Mouse (Mus musculus): ENCODE data around the gene Hnrnpc. TPM values are rescaled to one million over a fixed set of nuclear protein-coding genes. Genes with fewer than 3 reads are reported as not detected.

Gene Hnrnpc
- 50.1 and 83.7 TPM in 2 replicates for polyA plus RNA-seq (2012; rRNA removed)

DNA sequence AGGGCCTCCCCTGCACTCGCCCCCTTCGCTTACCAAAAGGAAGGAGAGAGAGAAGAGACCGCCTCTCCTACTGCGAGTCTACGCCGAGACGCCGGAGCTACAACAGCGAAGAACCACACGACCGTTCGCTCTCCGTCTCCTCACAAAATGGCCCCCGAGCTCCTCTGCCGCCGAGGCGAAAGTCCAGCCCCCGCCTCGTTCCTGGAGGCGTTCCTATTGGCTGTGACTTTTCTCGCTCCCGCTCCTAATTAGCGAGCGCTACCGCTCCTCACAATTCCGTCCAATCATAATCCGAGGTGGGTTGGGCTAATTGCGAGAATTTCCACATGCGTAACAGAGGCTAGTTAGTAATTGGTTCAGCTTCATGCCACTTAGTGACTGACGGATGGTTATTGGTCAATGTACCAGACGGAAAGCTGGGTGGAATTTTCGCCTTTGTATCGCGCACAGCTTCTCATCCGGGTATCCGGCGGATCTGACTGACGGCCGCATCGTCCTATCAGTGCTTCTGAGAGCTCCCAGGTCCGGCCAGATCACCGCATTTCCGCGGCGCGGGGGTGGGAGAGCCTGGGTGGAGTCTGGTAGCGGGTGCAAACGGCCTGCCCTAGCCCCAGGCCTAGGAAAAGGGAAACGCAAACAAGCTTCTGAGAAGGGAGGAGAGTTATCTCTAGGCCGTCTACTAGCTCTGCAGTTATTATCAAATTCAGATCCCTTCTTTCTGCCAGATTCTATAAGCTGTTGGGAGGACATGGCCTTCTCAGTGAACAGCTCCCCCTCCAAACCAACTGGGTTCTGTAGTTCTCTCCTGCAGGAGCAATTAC is at the start of gene Hnrnpc:
Gene Hnrnpc, minus strand, starts transcription at position 173 of the 821 bp plus-strand sequence.
- DNase-seq, result peak; percentile 100
- Histone ChIP-seq H3K4me3 (replicated peaks; ENCODE audit: extremely low read depth, low read depth, low read length) (peak within 1 kb of the TSS; percentile 100), H3K4me1 (ENCODE audit: control insufficient read depth, insufficient read depth, low read length) (peaks cover 12% of the 10 kb centered on the region)
- TF ChIP-seq CTCF (IDR thresholded peaks at IDR 0.05; ENCODE audit: insufficient read depth, low read length) (no peak), POLR2A (IDR thresholded peaks at IDR 0.05; ENCODE audit: borderline replicate concordance, extremely low read depth, low read depth, low read length) (peak; percentile 98)
- under 1% methylated on average over 50 of the region's 50 CpGs for WGBS

DNA sequence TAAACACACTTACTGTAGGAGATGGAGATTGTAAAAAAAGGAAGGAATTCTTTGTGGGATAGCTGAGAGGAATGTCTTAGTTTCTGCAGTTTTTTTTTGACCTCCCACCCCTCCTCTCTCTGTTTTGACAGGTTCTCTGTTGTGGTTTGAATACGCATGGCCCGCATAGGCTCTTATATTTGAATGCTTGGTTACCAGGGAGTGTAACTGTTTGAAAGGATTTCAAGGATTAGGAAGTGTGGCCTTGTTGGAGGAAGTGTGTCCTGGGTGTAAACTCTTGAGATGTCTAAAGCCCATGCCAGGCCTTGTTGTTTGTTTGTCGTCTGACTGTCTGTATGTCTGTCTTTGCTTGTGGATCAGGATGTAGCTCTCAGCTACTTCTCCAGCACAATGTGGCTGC is 48.8 kb upstream of the Hnrnpc start:
- H3K4me1 ChIP-seq (ENCODE audit: control insufficient read depth, insufficient read depth, low read length), result no peaks in the 10 kb centered on the region
- DNase-seq, result no peak
- TF ChIP-seq POLR2A (IDR thresholded peaks at IDR 0.05; ENCODE audit: borderline replicate concordance, extremely low read depth, low read depth, low read length) (no peak), CTCF (IDR thresholded peaks at IDR 0.05; ENCODE audit: insufficient read depth, low read length) (no peak)
- no peak overlapping the region for H3K4me3 ChIP-seq (replicated peaks; ENCODE audit: extremely low read depth, low read depth, low read length)
- 45% methylated on average over 3 of the region's 3 CpGs for WGBS

DNA sequence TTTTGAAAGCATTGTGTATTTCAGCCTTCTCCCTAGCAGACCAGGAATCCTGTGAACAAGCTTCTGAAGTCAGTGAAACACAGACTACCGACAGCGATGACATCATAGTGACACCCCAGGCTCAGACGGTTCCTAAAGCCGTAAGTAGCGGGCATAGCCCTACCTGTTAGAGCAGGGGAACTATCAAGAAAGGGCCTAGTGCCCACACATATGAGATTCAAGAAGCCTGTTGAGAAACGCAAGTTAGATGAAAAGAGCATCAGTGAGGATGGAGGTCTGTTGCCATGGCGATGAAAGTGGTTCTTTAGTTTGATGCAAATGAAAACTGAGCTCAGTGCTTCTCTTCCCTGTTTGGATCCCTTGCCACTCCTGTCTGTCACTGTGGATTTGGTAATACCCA is 48.4 kb upstream of the Hnrnpc start:
- TF ChIP-seq CTCF (IDR thresholded peaks at IDR 0.05; ENCODE audit: insufficient read depth, low read length) (no peak), POLR2A (IDR thresholded peaks at IDR 0.05; ENCODE audit: borderline replicate concordance, extremely low read depth, low read depth, low read length) (no peak)
- 41% methylated on average over 7 of the region's 7 CpGs for WGBS
- H3K4me3 ChIP-seq (replicated peaks; ENCODE audit: extremely low read depth, low read depth, low read length), result no peak overlapping the region
- no peak for DNase-seq
- H3K4me1 ChIP-seq (ENCODE audit: control insufficient read depth, insufficient read depth, low read length), result no peaks in the 10 kb centered on the region

DNA sequence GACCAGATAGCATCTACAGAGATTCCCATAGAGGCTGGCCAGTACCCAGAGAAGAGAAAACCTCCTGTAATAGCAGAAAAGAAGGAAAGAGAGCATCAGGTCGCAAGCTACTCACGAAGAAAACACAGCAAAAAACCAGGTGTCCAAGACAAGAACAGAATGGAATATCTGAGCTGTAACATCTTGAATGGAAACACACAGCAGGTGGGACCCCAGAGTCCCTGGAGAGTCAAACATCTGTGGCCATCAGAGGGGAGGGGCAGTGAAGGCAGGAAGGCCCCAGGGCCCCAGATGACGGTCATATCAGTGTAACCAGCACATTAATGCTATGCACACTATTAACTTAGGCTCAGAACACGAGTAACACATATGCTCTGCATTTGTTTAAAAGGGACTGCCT is 46.1 kb upstream of the Hnrnpc start:
- Histone ChIP-seq H3K4me3 (replicated peaks; ENCODE audit: extremely low read depth, low read depth, low read length) (no peak overlapping the region), H3K4me1 (ENCODE audit: control insufficient read depth, insufficient read depth, low read length) (no peaks in the 10 kb centered on the region)
- WGBS, result 72% methylated on average over 4 of the region's 4 CpGs
- no peak for DNase-seq
- TF ChIP-seq CTCF (IDR thresholded peaks at IDR 0.05; ENCODE audit: insufficient read depth, low read length) (no peak), POLR2A (IDR thresholded peaks at IDR 0.05; ENCODE audit: borderline replicate concordance, extremely low read depth, low read depth, low read length) (no peak)

DNA sequence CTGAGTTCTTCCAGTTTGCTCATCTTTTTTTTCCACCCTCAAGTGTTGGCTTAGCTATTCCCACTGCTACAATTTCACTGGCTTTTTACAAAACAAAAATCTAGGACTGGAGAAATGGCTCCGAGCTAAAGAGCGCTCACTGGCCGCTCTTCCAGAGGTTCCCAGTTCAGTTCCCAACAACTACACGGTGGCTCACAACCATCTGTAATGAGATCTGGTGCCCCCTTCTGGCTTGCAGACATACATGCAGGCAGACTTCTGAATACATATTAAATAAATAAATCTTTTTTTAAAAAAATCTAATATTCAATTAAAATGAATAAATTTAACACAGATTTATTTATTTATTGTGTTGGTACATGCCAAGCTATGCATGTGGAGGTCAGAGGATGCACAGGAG is 42.7 kb upstream of the Hnrnpc start:
- peak; percentile 9 for DNase-seq
- no peak overlapping the region for H3K4me3 ChIP-seq (replicated peaks; ENCODE audit: extremely low read depth, low read depth, low read length)
- 58% methylated on average over 4 of the region's 4 CpGs for WGBS
- H3K4me1 ChIP-seq (ENCODE audit: control insufficient read depth, insufficient read depth, low read length), result no peaks in the 10 kb centered on the region
- no peak for TF ChIP-seq CTCF (IDR thresholded peaks at IDR 0.05; ENCODE audit: insufficient read depth, low read length)
- TF ChIP-seq POLR2A (IDR thresholded peaks at IDR 0.05; ENCODE audit: borderline replicate concordance, extremely low read depth, low read depth, low read length), result no peak

DNA sequence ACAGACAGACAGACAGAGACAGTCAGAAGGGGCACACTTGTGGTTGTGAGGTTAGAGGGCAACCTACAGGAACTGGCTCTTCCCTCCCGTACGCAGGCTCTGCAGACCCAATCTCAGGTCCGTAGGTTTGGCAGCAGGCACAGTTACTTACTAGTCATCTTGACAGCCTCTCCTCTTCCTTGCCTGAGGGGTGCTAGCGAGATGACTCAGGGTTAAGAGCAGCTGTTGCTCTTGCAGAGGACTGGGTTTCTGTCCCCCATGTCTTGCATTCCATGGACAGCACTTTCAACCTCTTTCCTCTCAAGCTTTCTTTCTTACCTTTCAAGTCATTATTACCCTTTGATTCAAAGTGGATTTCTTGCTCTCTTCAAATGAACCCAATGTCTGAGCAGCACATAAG is 40.3 kb upstream of the Hnrnpc start:
- Histone ChIP-seq H3K4me1 (ENCODE audit: control insufficient read depth, insufficient read depth, low read length) (no peaks in the 10 kb centered on the region; the same call in 1 of the 2 replicates), H3K4me3 (replicated peaks; ENCODE audit: extremely low read depth, low read depth, low read length) (no peak overlapping the region)
- DNase-seq, result no peak
- TF ChIP-seq CTCF (IDR thresholded peaks at IDR 0.05; ENCODE audit: insufficient read depth, low read length) (no peak), POLR2A (IDR thresholded peaks at IDR 0.05; ENCODE audit: borderline replicate concordance, extremely low read depth, low read depth, low read length) (no peak)
- WGBS, result 70% methylated on average over 4 of the region's 4 CpGs

DNA sequence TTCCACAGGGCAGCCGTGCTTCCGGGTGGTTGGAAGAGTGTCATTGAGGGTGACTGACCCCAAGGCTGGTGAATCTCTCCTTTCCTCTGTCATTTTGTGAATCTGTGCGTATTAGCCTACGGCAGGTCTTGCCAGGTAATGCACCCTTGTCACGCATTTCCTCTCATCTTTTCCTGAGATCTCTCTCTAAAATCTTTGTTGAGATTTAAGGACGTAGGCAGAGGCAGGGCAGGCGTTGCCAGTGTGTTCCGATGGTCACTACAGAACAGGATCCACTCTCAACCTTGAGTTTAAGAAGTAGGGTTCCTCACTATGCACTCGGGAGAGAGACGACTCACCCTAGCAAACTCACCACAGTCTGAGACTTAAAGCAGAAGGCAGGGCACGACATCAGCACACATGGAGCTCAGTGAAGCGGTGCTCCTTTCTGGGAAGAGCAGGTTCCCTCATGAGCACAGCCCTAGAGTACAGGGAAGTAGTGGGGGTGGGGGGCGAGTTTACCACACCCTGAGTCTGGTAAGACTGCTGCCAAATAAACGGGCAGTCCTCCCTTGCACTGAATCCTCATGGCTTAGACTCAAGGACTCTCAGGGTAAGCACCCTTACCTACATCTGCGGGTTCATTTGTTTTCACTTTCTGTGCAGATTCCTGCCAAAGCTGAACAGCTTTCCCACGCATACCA is 37.8 kb upstream of the Hnrnpc start:
- 41% methylated on average over 16 of the region's 16 CpGs for WGBS
- H3K4me3 ChIP-seq (replicated peaks; ENCODE audit: extremely low read depth, low read depth, low read length), result peak overlapping the region; percentile 64
- no peaks in the 10 kb centered on the region; the same call in 1 of the 2 replicates for H3K4me1 ChIP-seq (ENCODE audit: control insufficient read depth, insufficient read depth, low read length)
- DNase-seq, result peak; percentile 10
- TF ChIP-seq POLR2A (IDR thresholded peaks at IDR 0.05; ENCODE audit: borderline replicate concordance, extremely low read depth, low read depth, low read length), result no peak
- no peak for TF ChIP-seq CTCF (IDR thresholded peaks at IDR 0.05; ENCODE audit: insufficient read depth, low read length)

DNA sequence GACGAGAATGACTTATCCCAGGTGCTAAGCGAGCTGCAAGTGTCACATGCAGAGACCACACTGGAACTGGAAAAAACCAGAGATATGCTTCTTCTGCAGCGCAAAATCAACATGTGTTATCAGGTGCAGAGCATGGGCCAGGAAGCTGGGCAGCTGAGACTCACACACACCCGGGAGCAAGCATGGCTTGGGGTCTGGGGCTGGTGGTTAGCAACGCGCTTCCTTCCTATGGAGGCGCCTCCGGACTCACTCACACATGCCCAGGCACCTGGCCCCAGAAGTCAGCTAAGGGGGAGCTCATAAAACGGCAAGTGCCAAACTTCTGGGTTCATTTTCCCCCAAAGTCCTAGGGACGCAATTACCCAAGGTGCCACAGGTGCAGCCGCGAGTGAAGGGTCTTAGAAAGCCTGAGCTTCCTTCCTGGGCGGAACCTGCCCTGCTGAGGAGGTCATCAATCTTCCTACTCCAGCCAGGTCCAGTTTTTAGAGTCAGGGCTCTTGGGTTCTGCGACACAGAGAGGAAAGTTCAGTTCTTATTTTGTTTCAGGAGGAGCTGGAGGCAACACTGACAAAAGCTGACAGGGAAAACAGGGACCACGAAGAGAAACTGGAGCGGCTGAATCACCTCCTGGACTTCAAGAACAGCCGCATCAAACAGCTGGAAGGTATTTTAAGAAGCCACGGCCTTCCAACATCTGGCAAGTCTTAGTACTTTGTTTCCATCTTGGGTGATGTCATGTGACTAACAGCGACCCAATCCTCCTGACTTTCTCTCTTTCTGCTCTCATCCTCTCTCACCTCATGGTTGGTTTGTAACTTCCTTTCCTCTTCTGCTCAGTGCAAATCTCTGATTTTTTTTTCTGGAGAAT is 37.0 kb upstream of the Hnrnpc start:
- TF ChIP-seq POLR2A (IDR thresholded peaks at IDR 0.05; ENCODE audit: borderline replicate concordance, extremely low read depth, low read depth, low read length), result no peak
- no peak for TF ChIP-seq CTCF (IDR thresholded peaks at IDR 0.05; ENCODE audit: insufficient read depth, low read length)
- no peaks in the 10 kb centered on the region; the same call in 1 of the 2 replicates for H3K4me1 ChIP-seq (ENCODE audit: control insufficient read depth, insufficient read depth, low read length)
- peak; percentile 5 for DNase-seq
- peak overlapping the region; percentile 64 for H3K4me3 ChIP-seq (replicated peaks; ENCODE audit: extremely low read depth, low read depth, low read length)
- 30% methylated on average over 19 of the region's 19 CpGs for WGBS

DNA sequence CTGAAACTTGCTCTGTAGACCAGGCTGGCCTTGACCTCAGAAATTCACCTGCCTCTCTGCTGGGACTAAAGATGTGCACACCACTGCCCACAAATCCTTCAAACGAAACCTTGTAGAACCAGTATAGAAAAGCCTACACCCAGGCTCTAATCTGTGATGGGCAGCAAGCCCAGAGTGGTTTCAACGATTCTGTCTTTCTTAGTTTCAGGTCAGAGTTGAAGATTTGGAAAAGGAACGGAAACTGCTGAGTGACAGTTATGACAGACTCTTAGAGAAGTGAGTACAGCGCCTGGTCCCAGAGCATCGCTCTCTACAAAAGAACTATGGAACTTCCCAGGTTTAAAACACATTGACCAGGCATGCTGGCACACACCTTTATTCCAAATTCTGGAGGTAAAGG is 29.8 kb upstream of the Hnrnpc start:
- 53% methylated on average over 5 of the region's 5 CpGs for WGBS
- Histone ChIP-seq H3K4me3 (replicated peaks; ENCODE audit: extremely low read depth, low read depth, low read length) (no peak overlapping the region), H3K4me1 (ENCODE audit: control insufficient read depth, insufficient read depth, low read length) (no peaks in the 10 kb centered on the region)
- no peak for DNase-seq
- TF ChIP-seq POLR2A (IDR thresholded peaks at IDR 0.05; ENCODE audit: borderline replicate concordance, extremely low read depth, low read depth, low read length) (no peak), CTCF (IDR thresholded peaks at IDR 0.05; ENCODE audit: insufficient read depth, low read length) (no peak)

All from lung, adult 2 months (tissue).